Mouse (Mus musculus) cerebellum, adult 2 months (tissue): ENCODE results near the gene Nedd8.

Experiments
- CTCF ChIP-seq: fragments of 200-500 bp; IDR thresholded peaks from 2 replicates; pipeline ENCODE4 v1.5.1; 2011; ENCODE audit warnings: low read depth, mild to moderate bottlenecking, control low read depth, low read length, moderate library complexity, borderline replicate concordance; ENCODE audit not compliant: insufficient read depth
- POLR2A ChIP-seq: fragments of 200-500 bp; IDR thresholded peaks from 2 replicates; pipeline ENCODE4 v1.6.1; 2011; ENCODE audit warnings: low read length, control low read depth, borderline replicate concordance; ENCODE audit not compliant: insufficient read depth

GRCm38 (mm10) chr14:55644261-55644888 lies 27.5 kb downstream of the Nedd8 start:
- no peak for TF ChIP-seq CTCF
- no peak for TF ChIP-seq POLR2A
